Comparison of ENCODE assay signal across 8 mouse cellular contexts in the genomic region with DNA sequence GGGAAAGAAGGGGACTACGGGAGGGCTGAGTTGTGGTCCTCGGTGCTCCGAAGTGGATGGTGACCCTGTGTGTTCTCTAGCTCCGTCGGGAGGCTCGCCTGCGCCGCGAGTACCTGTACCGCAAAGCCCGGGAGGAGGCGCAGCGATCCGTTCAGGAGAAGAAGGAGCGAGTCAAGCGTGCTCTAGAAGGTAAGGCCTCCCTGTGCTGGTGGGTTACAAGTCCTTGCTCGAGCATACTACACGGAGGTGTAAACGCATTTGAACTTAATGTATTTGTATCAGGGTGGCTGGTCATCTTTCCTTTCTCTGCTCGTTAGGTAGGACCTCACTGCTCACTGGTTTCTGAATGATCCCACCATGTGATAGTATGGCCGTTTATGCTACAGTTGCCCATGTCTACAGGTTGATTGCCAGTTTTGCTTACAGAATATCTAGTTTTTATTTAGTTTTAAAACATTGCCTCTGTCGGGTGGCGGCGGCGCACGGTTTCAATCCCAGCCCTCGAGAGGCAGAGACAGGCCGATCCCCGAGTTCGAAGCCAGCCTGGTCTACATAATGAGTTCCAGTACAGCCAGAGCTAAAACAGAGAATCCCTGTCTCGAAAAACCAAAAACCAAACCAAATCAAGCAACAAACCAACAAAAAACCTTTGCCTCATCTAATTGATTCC. TPM values are rescaled to one million over a fixed set of nuclear protein-coding genes. Genes with fewer than 3 reads are reported as not detected.
A peak's percentile ranks its signal among the peaks of the same experiment; 100 is the strongest.
DNase-seq lines count a peak whose midpoint lies in the region; ATAC-seq and TF ChIP-seq lines count a peak whose summit lies in the region.

No protein-coding gene starts in this region.

- 8% methylated on average over 31 of the region's 31 CpGs for WGBS in kidney, postnatal 0 days
- 7% methylated on average over 31 of the region's 31 CpGs for WGBS in forebrain, embryonic 11.5 days
- WGBS in liver, embryonic 12.5 days (ENCODE audit: insufficient replicate concordance): 3% methylated on average over 31 of the region's 31 CpGs
- WGBS in stomach, embryonic 15.5 days: 6% methylated on average over 31 of the region's 31 CpGs

- no peaks in the 10 kb centered on the region for H3K9me3 ChIP-seq in kidney, postnatal 0 days (replicated peaks; ENCODE audit: low read length)
- H3K9me3 ChIP-seq in forebrain, embryonic 11.5 days (ENCODE audit: control insufficient read depth, low read length): no peaks in the 10 kb centered on the region
- H3K9me3 ChIP-seq in liver, embryonic 12.5 days (replicated peaks): no peaks in the 10 kb centered on the region
- no peaks in the 10 kb centered on the region for H3K9me3 ChIP-seq in stomach, embryonic 15.5 days

- peak overlapping the region; percentile 70 for H3K9ac ChIP-seq in kidney, postnatal 0 days (ENCODE audit: low read depth, low read length)
- H3K9ac ChIP-seq in forebrain, embryonic 11.5 days (ENCODE audit: low read length): peak overlapping the region; percentile 63
- H3K9ac ChIP-seq in liver, embryonic 12.5 days: peak overlapping the region; percentile 73
- H3K9ac ChIP-seq in stomach, embryonic 15.5 days: peak overlapping the region; percentile 39; the same call in 1 of the 2 replicates

- peaks cover 26% of the 10 kb centered on the region for H3K36me3 ChIP-seq in kidney, postnatal 0 days (ENCODE audit: insufficient read depth, low read length)
- H3K36me3 ChIP-seq in forebrain, embryonic 11.5 days (ENCODE audit: control insufficient read depth, insufficient read depth, low read length): peaks cover 10% of the 10 kb centered on the region; the same call in 1 of the 2 replicates
- H3K36me3 ChIP-seq in liver, embryonic 12.5 days: peaks cover 52% of the 10 kb centered on the region
- H3K36me3 ChIP-seq in stomach, embryonic 15.5 days: peaks cover 32% of the 10 kb centered on the region

- H3K4me1 ChIP-seq in kidney, postnatal 0 days (replicated peaks; ENCODE audit: insufficient read depth, low read length): peaks cover 8% of the 10 kb centered on the region; the same call in 1 of the 2 replicates
- H3K4me1 ChIP-seq in forebrain, embryonic 11.5 days (replicated peaks; ENCODE audit: control insufficient read depth, insufficient read depth, low read length): peaks cover 4% of the 10 kb centered on the region; the same call in 1 of the 2 replicates
- peaks cover 37% of the 10 kb centered on the region for H3K4me1 ChIP-seq in liver, embryonic 12.5 days
- H3K4me1 ChIP-seq in stomach, embryonic 15.5 days: peaks cover 15% of the 10 kb centered on the region

- peak overlapping the region; percentile 73 for H3K4me3 ChIP-seq in kidney, postnatal 0 days (replicated peaks; ENCODE audit: low read depth, low read length)
- H3K4me3 ChIP-seq in forebrain, embryonic 11.5 days (ENCODE audit: low read depth, low read length): peak overlapping the region; percentile 72
- peak overlapping the region; percentile 79 for H3K4me3 ChIP-seq in liver, embryonic 12.5 days
- H3K4me3 ChIP-seq in stomach, embryonic 15.5 days (replicated peaks): peak overlapping the region; percentile 87

- peak overlapping the region; percentile 64 for H3K4me2 ChIP-seq in kidney, postnatal 0 days (ENCODE audit: low read length)
- H3K4me2 ChIP-seq in forebrain, embryonic 11.5 days (ENCODE audit: low read depth, low read length, severe bottlenecking): peak overlapping the region; percentile 62
- peak overlapping the region; percentile 79 for H3K4me2 ChIP-seq in liver, embryonic 12.5 days
- H3K4me2 ChIP-seq in stomach, embryonic 15.5 days: peak overlapping the region; percentile 71

- no peak for DNase-seq in kidney, postnatal 0 days (ENCODE audit: low spot score)
- no peak for DNase-seq in kidney, postnatal 25 days
- peak; percentile 45 for DNase-seq in forebrain, embryonic 11.5 days (ENCODE audit: low spot score)
- no peak for DNase-seq in layer of hippocampus, adult 18-20 months (ENCODE audit: low spot score in 2 of 2)
- DNase-seq in adrenal gland, adult (ENCODE audit: inconsistent age in 2 of 2, low spot score in 1 of 2): no peak

- ATAC-seq in kidney, postnatal 0 days (replicated peaks; ENCODE audit: low FRiP score, low read depth): peak; percentile 1; the same call in 1 of the 2 replicates
- ATAC-seq in activated CD4-positive, CD25-positive, alpha-beta regulatory T cell, adult 4 months: peak; percentile 9
- no peak for ATAC-seq in forebrain, embryonic 11.5 days (replicated peaks; ENCODE audit: low FRiP score)
- ATAC-seq in liver, embryonic 12.5 days: peak; percentile 44
- ATAC-seq in stomach, embryonic 15.5 days (ENCODE audit: insufficient read depth, low FRiP score, low read depth): peak; percentile 45

- peak; percentile 47 for TF ChIP-seq CTCF in kidney, postnatal 0 days (IDR thresholded peaks at IDR 0.05; ENCODE audit: low read depth)

- no peaks in the 10 kb centered on the region for H3K27me3 ChIP-seq in kidney, postnatal 0 days (ENCODE audit: insufficient read depth, low read length)
- H3K27me3 ChIP-seq in forebrain, embryonic 11.5 days (ENCODE audit: control insufficient read depth, insufficient read depth, low read length): no peaks in the 10 kb centered on the region
- no peaks in the 10 kb centered on the region for H3K27me3 ChIP-seq in liver, embryonic 12.5 days (replicated peaks)
- no peaks in the 10 kb centered on the region for H3K27me3 ChIP-seq in stomach, embryonic 15.5 days (replicated peaks)

- H3K27ac ChIP-seq in kidney, postnatal 0 days: peak overlapping the region; percentile 78
- no peak overlapping the region for H3K27ac ChIP-seq in forebrain, embryonic 11.5 days (ENCODE audit: low read depth, low read length)
- H3K27ac ChIP-seq in liver, embryonic 12.5 days: peak overlapping the region; percentile 69
- peak overlapping the region; percentile 67 for H3K27ac ChIP-seq in stomach, embryonic 15.5 days

RNA-seq across cellular contexts. Expression of a gene that starts 0.4 kb away (rescaled TPM):
- 74.9 and 80.9 TPM in 2 replicates for polyA plus RNA-seq in kidney, postnatal 0 days (2015; fragmentation: Nextera tagmentation; extraction: Ambion mirVana)
- polyA plus RNA-seq in activated CD4-positive, CD25-positive, alpha-beta regulatory T cell, adult 4 months (2017; shearing (Covaris generic)): 100 to 1,000 TPM; 105 to 131 TPM
- polyA plus RNA-seq in forebrain, embryonic 11.5 days (2014; fragmentation: Nextera tagmentation; extraction: Ambion mirVana): 87.0 and 92.6 TPM in 2 replicates
- 96.4 and 100 TPM in 2 replicates for polyA plus RNA-seq in liver, embryonic 12.5 days (2016; fragmentation: Nextera tagmentation; extraction: Ambion mirVana)
- 83.6 and 84.8 TPM in 2 replicates for polyA plus RNA-seq in stomach, embryonic 15.5 days (2015; fragmentation: Nextera tagmentation; extraction: Ambion mirVana)
- 10 to 100 TPM; 37.9 to 39.0 TPM for total RNA-seq in layer of hippocampus, adult 18-20 months (2021)

RNA-seq across cellular contexts. Expression of a gene that starts 0.6 kb away (rescaled TPM):
- polyA plus RNA-seq in kidney, postnatal 0 days (2015; fragmentation: Nextera tagmentation; extraction: Ambion mirVana): 42.7 and 42.8 TPM in 2 replicates
- polyA plus RNA-seq in activated CD4-positive, CD25-positive, alpha-beta regulatory T cell, adult 4 months (2017; shearing (Covaris generic)): 10 to 100 TPM; 35.5 to 37.9 TPM
- polyA plus RNA-seq in forebrain, embryonic 11.5 days (2014; fragmentation: Nextera tagmentation; extraction: Ambion mirVana): 68.9 and 71.6 TPM in 2 replicates
- polyA plus RNA-seq in liver, embryonic 12.5 days (2016; fragmentation: Nextera tagmentation; extraction: Ambion mirVana): 34.3 and 35.1 TPM in 2 replicates
- polyA plus RNA-seq in stomach, embryonic 15.5 days (2015; fragmentation: Nextera tagmentation; extraction: Ambion mirVana): 52.6 and 55.5 TPM in 2 replicates
- 10 to 100 TPM; 16.7 to 17.8 TPM for total RNA-seq in layer of hippocampus, adult 18-20 months (2021)

RNA-seq across cellular contexts. Expression of a gene that starts 19.5 kb away (rescaled TPM):
- polyA plus RNA-seq in kidney, postnatal 0 days (2015; fragmentation: Nextera tagmentation; extraction: Ambion mirVana): 29.0 and 33.9 TPM in 2 replicates
- polyA plus RNA-seq in activated CD4-positive, CD25-positive, alpha-beta regulatory T cell, adult 4 months (2017; shearing (Covaris generic)): 100 to 1,000 TPM; 175 to 257 TPM
- polyA plus RNA-seq in forebrain, embryonic 11.5 days (2014; fragmentation: Nextera tagmentation; extraction: Ambion mirVana): 4.6 and 7.0 TPM in 2 replicates
- polyA plus RNA-seq in liver, embryonic 12.5 days (2016; fragmentation: Nextera tagmentation; extraction: Ambion mirVana): 18.6 and 19.1 TPM in 2 replicates
- polyA plus RNA-seq in stomach, embryonic 15.5 days (2015; fragmentation: Nextera tagmentation; extraction: Ambion mirVana): 28.8 and 33.1 TPM in 2 replicates
- total RNA-seq in layer of hippocampus, adult 18-20 months (2021): 1 to 10 TPM; 2.8 to 4.6 TPM

RNA-seq across cellular contexts. Expression of a gene that starts 58.1 kb away (rescaled TPM):
- not detected in 2 replicates for polyA plus RNA-seq in kidney, postnatal 0 days (2015; fragmentation: Nextera tagmentation; extraction: Ambion mirVana)
- polyA plus RNA-seq in activated CD4-positive, CD25-positive, alpha-beta regulatory T cell, adult 4 months (2017; shearing (Covaris generic)): under 1 TPM in 1 of 2 experiments, not detected in 1; 0.44 TPM
- not detected in 2 replicates for polyA plus RNA-seq in forebrain, embryonic 11.5 days (2014; fragmentation: Nextera tagmentation; extraction: Ambion mirVana)
- polyA plus RNA-seq in liver, embryonic 12.5 days (2016; fragmentation: Nextera tagmentation; extraction: Ambion mirVana): not detected in 2 replicates
- not detected in 2 replicates for polyA plus RNA-seq in stomach, embryonic 15.5 days (2015; fragmentation: Nextera tagmentation; extraction: Ambion mirVana)
- not detected for total RNA-seq in layer of hippocampus, adult 18-20 months (2021)
